Mouse (Mus musculus) megakaryocyte, adult 5-6 weeks (primary cell): Measurements from ENCODE around the gene Carhsp1. TPM values are rescaled to one million over a fixed set of nuclear protein-coding genes. Genes with fewer than 3 reads are reported as not detected.

ENCODE experiments used
- ATAC-seq: 2 replicates; pipeline ENCODE4 v1.8.0; 2016; ENCODE audit warnings: mild to moderate bottlenecking, inconsistent platforms; ENCODE audit not compliant: poor library complexity, severe bottlenecking
- total RNA-seq, 2 experiments: library from RNA; stranded (forward) in 1 of 2; stranded (reverse) in 1 of 2; fragments of 153-499, 151-499 nt in 1 of 2; fragments of 221-1000, 200-1000 nt in 1 of 2; gene quantifications; 2 replicates each; pipeline versions ENCODE4 v1.2.3 to v1.2.4; 2015 to 2017

The Carhsp1 gene
- total RNA-seq, 2 experiments from 2014 or later, result 21.9 to 27.1 TPM

DNA sequence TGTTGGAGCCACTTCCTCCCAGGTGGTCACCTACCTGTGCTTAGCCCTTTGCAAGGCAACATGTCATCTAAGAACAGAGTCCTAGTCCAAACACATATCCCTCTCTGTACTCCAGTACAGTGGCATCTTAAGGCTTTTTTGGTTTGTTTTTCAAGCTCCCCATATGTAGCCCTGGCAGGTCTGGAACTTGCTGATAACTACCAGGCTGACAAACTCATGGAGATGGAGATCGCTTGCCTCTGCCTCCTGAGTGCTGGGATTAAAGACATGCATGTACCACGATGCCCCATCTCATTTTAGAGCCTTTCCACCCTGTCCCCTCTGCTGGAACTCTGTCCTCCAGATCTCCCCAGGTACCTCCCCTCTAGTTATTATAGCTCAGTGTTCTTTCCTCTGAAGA is 4.3 kb upstream of the Carhsp1 start:
- ATAC-seq, result no peak

- no peak for ATAC-seq
Measured at GRCm38 (mm10) chr16:8675559-8675958, 3.6 kb upstream of the Carhsp1 start.

DNA sequence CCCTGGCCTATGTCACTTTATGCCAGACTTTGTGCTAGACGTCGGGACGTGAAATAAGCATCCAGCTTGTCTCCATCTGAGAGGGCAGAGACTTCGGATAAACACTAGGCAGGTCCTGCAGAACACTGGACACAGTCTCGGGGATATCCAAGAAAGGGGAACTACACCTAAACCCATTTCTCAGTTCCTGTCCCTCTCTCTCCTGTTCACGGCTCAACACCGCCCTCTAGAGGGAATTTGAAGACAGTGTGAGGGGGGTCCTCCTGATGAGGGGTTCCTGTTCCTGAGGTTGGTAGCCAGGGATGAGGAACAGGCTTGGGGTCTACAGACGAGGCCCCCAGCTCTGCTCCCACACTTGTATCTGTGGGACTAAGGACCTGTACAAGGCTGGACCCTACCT is 2.2 kb upstream of the Carhsp1 start:
- ATAC-seq, result peak; percentile 63

GRCm38 (mm10) chr16:8673343-8673742 is 1.4 kb upstream of the Carhsp1 start:
- no peak for ATAC-seq

DNA sequence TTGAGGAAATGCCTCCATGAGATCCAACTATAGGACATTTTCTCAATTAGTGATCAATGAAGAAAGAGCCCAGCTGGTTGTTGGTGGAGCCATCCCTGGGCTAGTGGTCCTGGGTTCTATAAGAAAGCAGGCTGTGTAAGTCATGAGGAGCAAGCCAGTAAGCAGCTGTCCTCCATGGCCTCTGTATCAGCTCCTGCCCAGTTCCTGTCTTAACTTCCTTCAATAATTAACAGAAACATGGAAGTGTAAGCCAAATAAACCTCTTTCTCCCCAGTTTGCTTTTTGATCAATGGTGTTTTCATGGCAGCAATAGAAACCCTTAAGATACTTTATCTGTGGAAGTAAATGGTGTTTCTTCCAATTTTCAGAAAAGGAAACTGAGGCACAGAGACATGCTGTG is 856 bp upstream of the Carhsp1 start:
- no peak for ATAC-seq

- no peak for ATAC-seq
Measured at GRCm38 (mm10) chr16:8672350-8672687, 364 bp upstream of the Carhsp1 start.

- no peak for ATAC-seq
Measured at GRCm38 (mm10) chr16:8670041-8671035, 1.6 kb downstream of the Carhsp1 start.

DNA sequence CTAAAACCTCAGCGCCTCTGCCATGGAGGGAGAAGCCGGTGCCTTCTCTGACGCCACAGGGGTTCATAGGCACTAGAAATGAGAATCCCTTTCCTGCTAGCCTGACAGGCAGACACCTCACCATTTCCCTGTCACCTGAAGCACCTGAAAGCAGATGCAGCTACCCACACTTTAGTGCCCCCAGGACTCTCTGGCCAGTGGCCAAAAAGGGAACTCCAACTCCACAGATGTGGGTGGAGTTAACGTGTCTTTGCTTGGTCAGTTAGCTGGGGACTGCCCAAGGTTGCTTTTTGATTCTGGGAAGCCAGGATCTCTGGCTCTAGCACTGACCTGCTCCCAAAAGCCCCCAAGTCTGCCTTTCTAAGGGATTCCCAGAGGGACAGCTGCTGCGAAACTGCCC is 2.5 kb downstream of the Carhsp1 start:
- ATAC-seq, result no peak

DNA sequence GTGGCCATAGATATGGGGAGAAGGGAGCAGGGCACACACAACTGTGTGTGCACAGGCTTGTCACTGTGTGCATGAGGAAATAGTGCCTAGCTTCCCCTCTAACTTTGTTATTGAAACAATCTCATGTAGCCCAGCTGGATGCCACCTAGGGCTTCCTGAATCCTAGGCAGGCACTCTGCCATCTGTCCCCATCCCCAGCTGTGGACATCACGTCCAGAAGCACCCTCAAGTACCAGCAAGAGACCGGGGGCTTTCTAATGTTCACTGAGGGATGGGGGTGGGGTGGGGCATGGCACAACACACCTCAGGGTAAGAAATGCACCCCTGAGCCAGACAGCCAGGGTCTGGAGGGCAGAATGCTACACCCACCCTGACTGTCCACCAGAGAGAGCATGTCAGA is 3.6 kb downstream of the Carhsp1 start:
- no peak for ATAC-seq

DNA sequence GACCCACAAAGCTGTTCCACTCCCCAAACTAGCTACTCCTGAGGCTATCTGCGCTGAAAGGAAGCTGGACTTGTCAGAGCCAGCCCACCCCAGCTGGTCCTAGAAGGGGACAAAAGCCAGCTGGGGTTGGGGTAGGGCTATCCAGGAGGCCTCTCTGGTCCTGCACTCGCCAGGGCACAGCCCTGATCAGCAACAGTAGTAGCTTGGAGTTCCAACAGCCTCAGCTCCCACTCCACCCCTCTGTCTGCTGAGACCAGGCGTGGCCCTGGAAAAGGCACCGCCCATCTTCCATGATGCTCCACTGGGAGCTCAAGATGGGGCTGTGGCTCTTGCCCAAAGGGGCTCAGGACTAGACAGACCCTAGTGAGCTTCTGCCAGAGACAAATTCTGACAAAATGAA is 4.1 kb downstream of the Carhsp1 start:
- no peak for ATAC-seq

- ATAC-seq, result peak; percentile 65
Measured at GRCm38 (mm10) chr16:8667261-8667660, 4.7 kb downstream of the Carhsp1 start.

- ATAC-seq, result peak; percentile 49
Measured at GRCm38 (mm10) chr16:8666452-8666851, 5.5 kb downstream of the Carhsp1 start.

GRCm38 (mm10) chr16:8665367-8665766 is 6.6 kb downstream of the Carhsp1 start:
- ATAC-seq, result no peak

DNA sequence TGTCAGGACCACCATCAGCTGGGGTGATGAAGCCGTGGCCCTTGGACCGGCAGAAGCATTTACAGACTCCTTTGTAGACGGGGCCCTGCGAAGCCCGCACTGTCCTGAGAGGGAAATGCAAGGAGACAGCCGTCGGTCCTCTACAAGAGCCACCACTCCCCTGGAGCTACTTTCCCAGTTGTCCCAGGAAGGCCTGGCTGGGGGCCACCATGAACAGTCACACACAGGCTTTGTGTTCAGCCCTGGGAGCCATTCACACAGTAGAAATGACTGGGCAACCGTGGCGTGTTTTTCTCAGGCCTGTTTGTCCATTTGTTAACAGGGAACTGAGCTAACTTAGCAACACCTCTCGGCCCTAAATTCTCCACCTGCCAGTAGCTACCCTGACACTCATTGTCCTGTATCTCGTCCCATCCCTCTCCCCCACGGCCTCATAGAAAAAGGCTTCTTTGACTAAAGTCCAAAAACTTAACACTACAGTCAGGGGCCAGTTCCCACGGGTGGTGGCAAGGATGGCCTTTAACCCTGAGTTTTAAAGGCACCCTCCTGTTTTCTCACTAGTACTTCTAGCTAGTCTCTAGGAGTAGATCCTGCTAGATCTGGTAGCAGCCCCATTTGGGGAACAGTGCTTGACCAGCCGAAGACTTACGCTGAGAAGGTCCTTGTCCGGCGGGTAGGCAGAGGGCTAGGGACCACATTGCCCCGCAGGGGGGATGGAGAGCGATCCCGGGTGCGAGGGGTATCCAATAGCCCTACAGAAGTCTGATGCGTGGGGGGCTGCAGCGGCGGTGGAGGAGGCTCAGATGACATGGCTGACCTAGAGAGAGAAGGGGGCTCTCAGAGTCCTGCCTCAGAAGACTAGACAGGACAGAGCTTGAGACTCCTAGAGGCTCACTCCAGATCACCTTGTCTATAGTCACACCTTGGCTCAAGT is 8.1 kb downstream of the Carhsp1 start:
- no peak for ATAC-seq

- no peak for ATAC-seq
Measured at GRCm38 (mm10) chr16:8663022-8663421, 8.9 kb downstream of the Carhsp1 start.

GRCm38 (mm10) chr16:8658764-8659163 is 13.2 kb downstream of the Carhsp1 start:
- no peak for ATAC-seq

GRCm38 (mm10) chr16:8658349-8658748 is 13.6 kb downstream of the Carhsp1 start:
- no peak for ATAC-seq

GRCm38 (mm10) chr16:8656256-8656655 is 15.7 kb downstream of the Carhsp1 start:
- ATAC-seq, result no peak

GRCm38 (mm10) chr16:8655599-8655998 is 16.4 kb downstream of the Carhsp1 start:
- peak; percentile 57; the same call in 1 of the 2 replicates for ATAC-seq

DNA sequence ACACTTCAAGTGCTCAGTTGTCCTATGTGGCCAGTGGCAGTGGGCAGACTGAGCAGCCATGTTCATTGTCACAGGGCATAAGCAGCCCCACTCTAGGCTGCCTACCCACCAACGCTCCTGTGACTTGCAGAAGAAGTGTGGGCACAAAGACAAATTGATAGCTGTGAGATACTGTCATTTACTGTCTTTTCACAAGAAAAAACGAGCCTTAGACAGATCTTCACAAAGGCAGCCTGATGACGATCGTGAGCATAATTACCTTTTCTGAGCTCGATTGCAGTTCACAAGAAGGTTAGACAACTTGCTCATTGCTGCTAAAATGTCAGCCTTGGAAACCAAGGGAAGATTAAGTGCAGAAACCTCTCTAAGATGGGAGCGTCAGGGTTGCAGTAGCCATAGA is 16.8 kb downstream of the Carhsp1 start:
- ATAC-seq, result no peak

- no peak for ATAC-seq
Measured at GRCm38 (mm10) chr16:8650007-8650406, 21.9 kb downstream of the Carhsp1 start.

DNA sequence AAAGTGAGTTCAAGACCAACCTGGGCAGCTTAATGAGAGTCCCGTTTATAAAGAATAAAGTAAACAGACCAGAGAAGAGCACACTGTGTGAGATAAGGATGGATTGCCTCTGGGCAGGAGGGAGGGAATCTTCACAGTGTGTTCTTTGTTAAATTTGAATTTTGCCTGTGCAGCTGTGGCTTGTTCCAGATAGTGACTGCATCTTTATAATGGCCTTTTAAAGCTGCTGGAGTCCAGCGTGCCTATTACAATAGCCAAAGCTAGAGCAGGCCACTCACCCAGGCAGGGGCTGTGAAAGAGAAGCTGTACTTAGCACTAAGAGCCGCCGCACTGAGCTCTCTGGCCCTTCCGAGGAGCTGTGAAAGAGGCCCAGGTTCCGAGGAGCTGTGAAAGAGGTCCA is 26.4 kb downstream of the Carhsp1 start:
- ATAC-seq, result no peak
